Mouse (Mus musculus): ENCODE results near the gene Traip.

Traip gene

GRCm38 (mm10) chr9:107935374-107935773, 14.6 kb upstream of the Traip start, which contains the start of gene Camkv:
Camkv (plus strand) TSS chr9:107935674.
- no peak for DNase-seq

- peak; percentile 82 to 90 for DNase-seq
These were observed 14.1 kb upstream of the Traip start for GRCm38 (mm10) chr9:107935790-107936214.

GRCm38 (mm10) chr9:107936215-107936822, 13.6 kb upstream of the Traip start:
- DNase-seq = peak in 1 of 2 experiments; percentile 52

- DNase-seq = peak in 1 of 2 experiments; percentile 9
These were observed 13.1 kb upstream of the Traip start for GRCm38 (mm10) chr9:107936831-107937230.

GRCm38 (mm10) chr9:107947241-107948194, 2.4 kb upstream of the Traip start:
- no peak for DNase-seq

- no peak for DNase-seq
These were observed 583 bp upstream of the Traip start for GRCm38 (mm10) chr9:107949184-107949921.

- peak; percentile 85 to 86 for DNase-seq
These were observed 772 bp downstream of the Traip start for GRCm38 (mm10) chr9:107950460-107951355.

- DNase-seq = no peak
These were observed 5.8 kb downstream of the Traip start for GRCm38 (mm10) chr9:107955613-107956289.

- DNase-seq = no peak
These were observed 7.2 kb downstream of the Traip start for GRCm38 (mm10) chr9:107957141-107957540.

GRCm38 (mm10) chr9:107959896-107960295, 10.0 kb downstream of the Traip start:
- no peak for DNase-seq

- DNase-seq = no peak
These were observed 11.0 kb downstream of the Traip start for GRCm38 (mm10) chr9:107960928-107961327.

GRCm38 (mm10) chr9:107961351-107961762, 11.4 kb downstream of the Traip start:
- no peak for DNase-seq

GRCm38 (mm10) chr9:107961881-107962280, 11.9 kb downstream of the Traip start:
- DNase-seq = no peak

- no peak for DNase-seq
These were observed 13.0 kb downstream of the Traip start for GRCm38 (mm10) chr9:107962916-107963315.

GRCm38 (mm10) chr9:107963700-107964099, 13.8 kb downstream of the Traip start:
- peak; percentile 67 to 74 for DNase-seq

- no peak for DNase-seq
These were observed 14.7 kb downstream of the Traip start for GRCm38 (mm10) chr9:107964681-107965080.

GRCm38 (mm10) chr9:107966676-107967075, 16.7 kb downstream of the Traip start:
- DNase-seq = no peak

GRCm38 (mm10) chr9:107967437-107967836, 17.5 kb downstream of the Traip start:
- DNase-seq = no peak

GRCm38 (mm10) chr9:107968531-107968930, 18.6 kb downstream of the Traip start:
- DNase-seq = no peak

GRCm38 (mm10) chr9:107970311-107970710, 20.4 kb downstream of the Traip start:
- no peak for DNase-seq
